Mouse (Mus musculus) liver, embryonic 14.5 days (tissue): ENCODE measurements around the gene Slc25a21. TPM values are rescaled to one million over a fixed set of nuclear protein-coding genes. Genes with fewer than 3 reads are reported as not detected.

Source experiments
- ATAC-seq: fragments of 200-750 bp; cut with Nextera tagmentation; 2 replicates; pipeline ENCODE4 v1.8.0; 2017; ENCODE audit warnings: moderate number of reproducible peaks, mild to moderate bottlenecking, moderate library complexity; ENCODE audit not compliant: insufficient read depth
- DNase-seq, 3 experiments: peaks; one replicate each; pipeline ENCODE4 v3.0.0-alpha.2; 2012 to 2013; ENCODE audit warnings: low read depth in 3 of 3, low spot score in 3 of 3
- H3K27ac ChIP-seq: fragments of 300-500 bp; sonication (generic); 2 replicates; pipeline ENCODE4 v1.5.1; 2014; ENCODE audit warnings: moderate library complexity, mild to moderate bottlenecking, control low read depth, inconsistent platforms
- H3K27me3 ChIP-seq: fragments of 300-500 bp; sonication (generic); 2 replicates; pipeline ENCODE4 v1.6.1; 2014; ENCODE audit warnings: mild to moderate bottlenecking, low read length, moderate library complexity; ENCODE audit not compliant: control insufficient read depth, insufficient read depth
- H3K36me3 ChIP-seq: fragments of 300-500 bp; sonication (generic); replicated peaks from 2 replicates; pipeline ENCODE4 v1.6.1; 2014; ENCODE audit warnings: low read depth; ENCODE audit not compliant: control insufficient read depth, insufficient read depth
- H3K4me1 ChIP-seq, 2 experiments: fragments of 200-500 bp in 1 of 2; fragments of 300-500 bp in 1 of 2; sonication (generic) in 1 of 2; replicated peaks; 2 replicates each; pipeline ENCODE4 v1.6.1; 2012 to 2014; ENCODE audit warnings: antibody characterized with exemption in 1 of 2, inconsistent platforms in 1 of 2, low read length in 1 of 2; ENCODE audit not compliant: control insufficient read depth in 2 of 2, insufficient read depth in 2 of 2
- H3K4me2 ChIP-seq: fragments of 300-500 bp; sonication (generic); 2 replicates; pipeline ENCODE4 v1.6.1; 2014; ENCODE audit warnings: low read depth, mild to moderate bottlenecking, control low read depth, moderate library complexity
- H3K4me3 ChIP-seq, 2 experiments: fragments of 200-500 bp in 1 of 2; fragments of 300-500 bp in 1 of 2; sonication (generic) in 1 of 2; 2 replicates each; pipeline ENCODE4 v1.5.1; 2012 to 2014; ENCODE audit warnings: low read depth in 2 of 2, low read length in 2 of 2, mild to moderate bottlenecking in 2 of 2, control low read depth in 1 of 2, inconsistent platforms in 1 of 2, moderate library complexity in 1 of 2; ENCODE audit not compliant: insufficient read depth in 1 of 2
- H3K9ac ChIP-seq: fragments of 300-500 bp; sonication (generic); replicated peaks from 2 replicates; pipeline ENCODE4 v1.6.1; 2014; ENCODE audit warnings: mild to moderate bottlenecking, control low read depth, moderate library complexity
- H3K9me3 ChIP-seq: fragments of 300-500 bp; sonication (generic); 2 replicates; pipeline ENCODE4 v1.6.1; 2016; ENCODE audit warnings: low read length, mixed read lengths; ENCODE audit not compliant: control insufficient read depth
- CTCF ChIP-seq: IDR thresholded peaks from 2 replicates; pipeline ENCODE4 v1.5.1; 2016; ENCODE audit warnings: antibody characterized with exemption, low read depth, control low read depth
- EP300 ChIP-seq: IDR thresholded peaks from 2 replicates; pipeline ENCODE4 v1.6.1; 2016; ENCODE audit warnings: antibody characterized with exemption, low read depth
- WGBS: fragments of 180-500 bp; shearing (Covaris S2); extraction: QIAGEN DNeasy Blood & Tissue Kit; methylation state at CpG from one replicate; pipeline ENCODE4 v1.1.7; 2014; ENCODE audit not compliant: insufficient replicate concordance; 5-methylcytosine and 5-hydroxymethylcytosine counted together
- polyA plus RNA-seq, 2 experiments: library from polyadenylated mRNA; depleted of rRNA in 1 of 2; stranded (reverse) in 1 of 2; unstranded in 1 of 2; fragments of >200 nt; fragmentation: Nextera tagmentation in 1 of 2; extraction: Ambion mirVana in 1 of 2; gene quantifications; 2 replicates each; pipeline versions ENCODE4 v1.2.1 to v1.2.3; 2012 to 2014

Gene Slc25a21
- polyA plus RNA-seq, 2 experiments: 9.3 to 21.6 TPM

DNA sequence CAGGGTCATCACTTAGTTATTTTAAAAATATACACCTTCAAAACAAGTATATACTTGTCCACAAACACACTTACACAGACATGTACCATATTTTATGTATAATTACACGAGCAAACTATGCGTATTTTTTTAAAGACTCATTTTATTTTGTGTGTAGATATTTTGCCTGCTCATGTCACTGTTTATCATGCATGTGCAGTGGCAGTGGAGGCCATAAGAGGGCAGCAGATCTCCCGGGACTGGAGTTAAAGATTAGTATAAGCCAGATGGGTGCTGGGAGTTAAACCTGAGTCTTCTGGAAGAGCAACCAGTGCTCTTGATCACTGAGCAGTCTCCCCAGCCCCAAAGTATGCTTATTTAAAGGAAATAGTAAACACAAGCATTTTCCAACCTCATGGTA is 522.5 kb downstream of the Slc25a21 start:
- Histone ChIP-seq H3K9ac (no peak overlapping the region), H3K36me3 (no peaks in the 10 kb centered on the region), H3K4me3 (no peak overlapping the region), H3K9me3 (no peaks in the 10 kb centered on the region), H3K4me1 (no peaks in the 10 kb centered on the region), H3K27ac (no peak overlapping the region), H3K27me3 (peaks cover 14% of the 10 kb centered on the region), H3K4me2 (no peak overlapping the region)
- ATAC-seq (no peak), DNase-seq (no peak)
- WGBS: 18% methylated on average over 3 of the region's 3 CpGs
- TF ChIP-seq CTCF (peak; percentile 55), EP300 (no peak)

DNA sequence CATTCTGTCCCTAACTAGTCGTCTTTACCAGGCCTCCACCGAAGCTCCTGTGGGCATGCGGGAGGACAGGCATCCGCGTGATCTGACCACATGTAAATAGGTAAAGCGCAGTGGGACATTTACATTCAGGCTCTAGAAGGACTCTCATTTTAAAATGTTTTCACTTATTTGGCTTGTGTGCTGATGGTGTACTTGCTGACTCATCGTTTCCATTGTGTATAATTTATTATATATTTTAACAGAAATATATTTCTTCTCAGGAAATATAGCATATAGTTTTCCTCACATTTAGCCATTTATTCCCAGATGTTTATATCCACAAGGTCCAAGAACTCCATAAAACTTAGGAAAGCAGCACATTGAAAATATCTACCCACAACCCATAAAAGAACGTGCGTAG is 526.5 kb downstream of the Slc25a21 start:
- no peaks in the 10 kb centered on the region for H3K36me3 ChIP-seq
- H3K4me2 ChIP-seq: no peak overlapping the region
- TF ChIP-seq EP300: no peak
- TF ChIP-seq CTCF: no peak
- H3K27ac ChIP-seq: no peak overlapping the region
- no peaks in the 10 kb centered on the region for H3K27me3 ChIP-seq
- 75% methylated on average over 9 of the region's 9 CpGs for WGBS
- H3K4me3 ChIP-seq: no peak overlapping the region
- no peak overlapping the region for H3K9ac ChIP-seq
- ATAC-seq (no peak), DNase-seq (no peak)
- H3K9me3 ChIP-seq: no peaks in the 10 kb centered on the region
- no peaks in the 10 kb centered on the region for H3K4me1 ChIP-seq

DNA sequence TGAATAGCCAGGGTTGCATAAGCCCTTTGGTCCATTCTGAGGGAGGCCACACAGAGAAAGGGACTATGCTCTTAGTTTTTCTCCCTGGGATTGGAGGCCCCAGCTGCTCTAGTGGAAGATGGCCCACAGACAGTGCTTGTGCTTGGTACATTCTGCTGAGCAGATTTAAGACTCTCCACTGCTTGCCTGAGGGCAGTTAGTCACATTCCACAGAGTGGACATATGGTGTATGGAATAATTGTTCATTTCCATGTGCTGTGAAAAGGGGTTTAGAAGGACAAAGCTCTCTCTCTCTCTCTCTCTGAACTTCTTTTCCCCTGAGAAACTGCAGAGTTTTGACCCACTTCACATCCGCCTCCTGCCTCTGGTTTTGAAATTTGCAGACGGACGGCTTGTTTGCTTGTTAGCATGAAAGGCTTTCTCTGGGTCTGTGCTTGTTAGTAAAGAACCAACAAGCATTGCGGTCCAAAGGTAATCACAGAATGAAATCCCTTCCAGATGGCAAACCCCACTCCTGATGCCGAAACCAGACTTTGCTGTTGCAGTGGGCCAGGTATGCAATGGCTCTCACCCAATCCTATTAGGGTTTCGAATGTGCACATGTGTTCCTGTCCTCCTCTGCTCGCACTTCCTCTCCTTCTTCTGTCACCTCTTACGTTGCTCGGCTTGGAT is 527.7 kb downstream of the Slc25a21 start:
- ATAC-seq (no peak), DNase-seq (no peak)
- TF ChIP-seq EP300: no peak
- no peaks in the 10 kb centered on the region for H3K36me3 ChIP-seq
- 68% methylated on average over 9 of the region's 9 CpGs for WGBS
- no peaks in the 10 kb centered on the region for H3K27me3 ChIP-seq
- H3K4me1 ChIP-seq: no peaks in the 10 kb centered on the region
- H3K4me3 ChIP-seq: no peak overlapping the region
- no peaks in the 10 kb centered on the region for H3K9me3 ChIP-seq
- H3K9ac ChIP-seq: no peak overlapping the region
- H3K27ac ChIP-seq: no peak overlapping the region
- no peak overlapping the region for H3K4me2 ChIP-seq

Other genes with a start within 250 kb of the Slc25a21 start
- gene Prps1l3, start 32.9 kb upstream of the Slc25a21 start, polyA plus RNA-seq (2012; rRNA removed): 15.2 and 21.1 TPM in 2 replicates
- gene Prps1l3, start 32.9 kb upstream of the Slc25a21 start, polyA plus RNA-seq (2014; fragmentation: Nextera tagmentation; extraction: Ambion mirVana): 38.2 and 41.4 TPM in 2 replicates
- 0.80 and 1.7 TPM in 2 replicates for gene Mipol1, start 33.0 kb upstream of the Slc25a21 start, polyA plus RNA-seq (2012; rRNA removed)
- 3.5 and 3.8 TPM in 2 replicates for gene Mipol1, start 33.0 kb upstream of the Slc25a21 start, polyA plus RNA-seq (2014; fragmentation: Nextera tagmentation; extraction: Ambion mirVana)